Mouse (Mus musculus) liver, adult 2 months (tissue): ENCODE measurements around the gene Pcx. TPM values are rescaled to one million over a fixed set of nuclear protein-coding genes. Genes with fewer than 3 reads are reported as not detected.

Source experiments
- DNase-seq: peaks from one replicate; pipeline ENCODE4 v3.0.0-alpha.2; 2011; ENCODE audit warnings: low read depth, low spot score; ENCODE audit errors: extremely low read depth
- H3K27ac ChIP-seq: fragments of 200-500 bp; replicated peaks from 2 replicates; pipeline ENCODE4 v1.5.1; 2012; ENCODE audit warnings: low read depth, mild to moderate bottlenecking, control low read depth, inconsistent platforms, low read length; ENCODE audit not compliant: insufficient read depth
- H3K27me3 ChIP-seq: fragments of 200-500 bp; 2 replicates; pipeline ENCODE4 v1.6.1; 2012; ENCODE audit warnings: mild to moderate bottlenecking, moderate library complexity, low read length, inconsistent platforms; ENCODE audit not compliant: control insufficient read depth, insufficient read depth
- H3K36me3 ChIP-seq: fragments of 200-500 bp; 2 replicates; pipeline ENCODE4 v1.6.1; 2012; ENCODE audit warnings: low read length, inconsistent platforms; ENCODE audit not compliant: control insufficient read depth, insufficient read depth
- H3K4me1 ChIP-seq: fragments of 200-500 bp; 2 replicates; pipeline ENCODE4 v1.6.1; 2011; ENCODE audit warnings: low read length; ENCODE audit not compliant: control insufficient read depth, insufficient read depth
- H3K4me3 ChIP-seq: fragments of 200-500 bp; 2 replicates; pipeline ENCODE4 v1.5.1; 2011; ENCODE audit warnings: low read depth, mild to moderate bottlenecking, control low read depth, low read length, moderate library complexity; ENCODE audit not compliant: insufficient read depth
- H3K79me2 ChIP-seq: fragments of 200-500 bp; 2 replicates; pipeline ENCODE4 v1.6.1; 2012; ENCODE audit warnings: inconsistent platforms, mild to moderate bottlenecking, low read length, moderate library complexity; ENCODE audit not compliant: control insufficient read depth, insufficient read depth
- H3K9ac ChIP-seq: fragments of 200-500 bp; 2 replicates; pipeline ENCODE4 v1.6.1; 2012; ENCODE audit warnings: low read depth, mild to moderate bottlenecking, control low read depth, inconsistent platforms, low read length
- CTCF ChIP-seq: fragments of 200-500 bp; IDR thresholded peaks from 2 replicates; pipeline ENCODE4 v1.5.1; 2011; ENCODE audit warnings: low read depth, low read length, control low read depth
- POLR2A ChIP-seq: fragments of 200-500 bp; IDR thresholded peaks from 2 replicates; pipeline ENCODE4 v1.6.1; 2011; ENCODE audit warnings: low read length, control low read depth; ENCODE audit not compliant: insufficient read depth; ENCODE audit errors: extremely low read depth
- WGBS: fragments of 180-500 bp; shearing (Covaris S2); methylation state at CpG from one replicate; pipeline ENCODE4 v1.1.7; 2018; 5-methylcytosine and 5-hydroxymethylcytosine counted together
- polyA plus RNA-seq: library from polyadenylated mRNA; depleted of rRNA; stranded (reverse); fragments of >200 nt; gene quantifications from 2 replicates; pipeline ENCODE4 v1.2.3, GENCODE M21; 2012
- total RNA-seq: library from RNA; depleted of rRNA; stranded (reverse); fragments of >200 nt; gene quantifications from 2 replicates; pipeline ENCODE4 v1.2.3, GENCODE M21; 2014

The Pcx gene
- total and polyA plus RNA-seq, 2 experiments = 237 to 269 TPM

GRCm38 (mm10) chr19:4605654-4606053 lies 95.4 kb downstream of the Pcx start:
- Histone ChIP-seq H3K27ac (no peak overlapping the region), H3K27me3 (no peaks in the 10 kb centered on the region), H3K36me3 (peaks cover 28% of the 10 kb centered on the region), H3K79me2 (peaks cover 5% of the 10 kb centered on the region; the same call in 1 of the 2 replicates), H3K9ac (no peak overlapping the region), H3K4me3 (no peak overlapping the region), H3K4me1 (peaks cover 7% of the 10 kb centered on the region)
- no peak for DNase-seq
- 83% methylated on average over 4 of the region's 4 CpGs for WGBS
- no peak for TF ChIP-seq CTCF
- TF ChIP-seq POLR2A = no peak

DNA sequence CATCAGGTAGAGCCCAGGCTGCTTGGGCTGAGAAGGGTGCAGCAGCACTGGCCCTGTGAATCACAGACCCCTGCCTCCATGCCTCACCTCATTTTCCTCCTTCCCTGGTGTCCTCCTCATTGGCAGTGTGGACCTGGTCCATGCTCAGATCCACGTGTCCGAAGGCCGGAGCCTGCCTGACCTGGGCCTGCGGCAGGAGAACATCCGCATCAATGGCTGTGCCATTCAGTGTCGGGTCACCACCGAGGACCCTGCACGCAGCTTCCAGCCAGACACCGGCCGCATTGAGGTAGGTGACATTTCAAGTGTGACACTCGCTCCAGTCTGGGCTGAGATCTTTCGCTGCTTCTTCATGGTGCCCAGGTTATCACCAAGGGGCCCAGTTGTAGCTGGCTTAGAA lies 97.1 kb downstream of the Pcx start:
- TF ChIP-seq CTCF = no peak
- no peak for TF ChIP-seq POLR2A
- 93% methylated on average over 12 of the region's 12 CpGs for WGBS

DNA sequence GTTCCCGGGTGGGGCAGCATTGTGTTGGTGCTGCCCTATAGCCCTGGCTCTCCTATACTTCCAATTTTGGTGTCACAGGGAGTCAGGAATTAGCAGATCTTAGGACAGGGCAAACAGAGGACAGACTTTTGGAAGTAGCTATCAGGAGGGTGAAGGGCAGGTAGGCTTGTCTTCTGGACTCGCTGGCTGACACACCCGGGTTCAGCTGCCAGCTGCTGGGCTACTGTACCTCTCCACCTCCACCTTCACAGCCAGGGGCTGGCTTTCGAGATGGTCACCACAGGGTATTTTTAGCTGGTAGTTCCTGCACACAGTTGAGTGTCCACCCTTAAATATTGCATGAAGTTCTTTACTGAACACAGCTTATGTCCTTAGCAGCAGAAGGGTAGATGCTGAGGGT lies 98.2 kb downstream of the Pcx start:
- H3K9ac ChIP-seq = no peak overlapping the region
- peaks cover 26% of the 10 kb centered on the region for H3K36me3 ChIP-seq
- WGBS = 45% methylated on average over 4 of the region's 4 CpGs
- H3K27ac ChIP-seq = 0 out of 2 replicates have a peak overlapping the region, but pooled peaks have one; percentile 25
- H3K27me3 ChIP-seq = no peaks in the 10 kb centered on the region
- DNase-seq = peak; percentile 57
- TF ChIP-seq POLR2A = no peak
- TF ChIP-seq CTCF = no peak
- H3K4me3 ChIP-seq = no peak overlapping the region
- no peaks in the 10 kb centered on the region; the same call in 1 of the 2 replicates for H3K79me2 ChIP-seq
- peaks cover 2% of the 10 kb centered on the region; the same call in 1 of the 2 replicates for H3K4me1 ChIP-seq

More for the DNA sequence above, 97.1 kb downstream of the Pcx start:
- H3K27me3 ChIP-seq = no peaks in the 10 kb centered on the region
- no peak for DNase-seq
- H3K4me1 ChIP-seq = peaks cover 2% of the 10 kb centered on the region; the same call in 1 of the 2 replicates
- no peak overlapping the region for H3K9ac ChIP-seq
- no peak overlapping the region for H3K4me3 ChIP-seq
- no peaks in the 10 kb centered on the region; the same call in 1 of the 2 replicates for H3K79me2 ChIP-seq
- peaks cover 27% of the 10 kb centered on the region for H3K36me3 ChIP-seq
- peak overlapping the region; percentile 46; the same call in 1 of the 2 replicates for H3K27ac ChIP-seq

DNA sequence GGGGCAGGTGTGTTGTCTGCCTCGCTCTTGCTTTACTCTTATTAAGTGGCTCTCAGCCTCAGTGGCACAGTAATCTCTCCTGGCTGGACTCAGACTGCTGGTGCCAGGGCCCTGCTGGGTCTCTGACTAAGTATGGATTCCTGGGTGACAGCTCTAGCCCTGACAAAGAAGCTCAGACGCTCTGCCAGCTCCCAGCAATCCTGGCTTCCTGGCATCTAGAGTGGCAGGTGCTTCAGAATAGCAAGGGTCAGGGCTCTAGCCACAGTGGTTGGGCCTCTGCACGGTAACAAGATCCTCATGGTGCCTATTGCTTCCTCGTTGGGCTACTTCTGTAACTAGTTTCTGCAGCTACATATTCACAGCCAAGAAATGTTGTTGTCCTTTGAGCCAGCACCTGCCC lies 99.8 kb downstream of the Pcx start:
- H3K79me2 ChIP-seq = no peaks in the 10 kb centered on the region; the same call in 1 of the 2 replicates

DNA sequence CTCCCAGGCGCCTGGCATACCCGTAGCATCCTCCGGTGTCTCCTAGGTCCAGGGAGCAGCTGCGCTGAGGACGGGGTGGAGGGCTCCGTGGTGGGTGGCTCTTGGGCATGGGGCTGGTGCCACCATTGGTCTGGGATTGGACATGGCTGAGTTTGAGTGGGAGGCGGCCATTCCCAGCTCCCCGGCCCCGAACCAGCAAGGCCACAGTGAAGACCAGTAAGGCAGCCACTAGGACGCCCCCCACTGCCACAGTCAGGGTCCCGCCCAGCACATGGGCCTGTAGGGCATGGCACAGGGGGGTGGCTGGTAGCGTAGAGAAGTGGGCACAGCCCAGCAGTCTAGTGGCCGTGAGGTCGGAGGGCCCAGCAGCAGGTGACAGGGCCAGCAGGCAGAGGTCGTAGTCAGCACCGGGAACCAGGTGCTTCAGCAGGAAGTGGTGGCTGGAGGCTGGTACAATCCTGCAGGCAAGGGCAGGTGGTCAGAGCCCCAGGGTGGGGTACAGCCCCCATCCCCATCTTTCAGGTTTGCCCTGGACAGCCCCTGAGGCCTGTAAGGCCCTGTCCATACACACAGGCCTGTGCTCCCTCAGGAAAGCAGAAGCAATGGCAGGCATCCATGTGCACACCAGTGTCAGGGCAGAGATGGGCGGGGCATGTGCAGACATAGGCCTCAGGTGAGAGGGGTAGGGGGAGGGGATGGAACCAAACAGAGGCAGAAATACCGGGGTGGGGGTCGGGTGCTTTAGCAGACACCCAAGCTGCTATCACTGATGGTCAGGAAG lies 102.1 kb downstream of the Pcx start:
- Histone ChIP-seq H3K36me3 (peaks cover 18% of the 10 kb centered on the region), H3K9ac (no peak overlapping the region), H3K4me1 (no peaks in the 10 kb centered on the region), H3K79me2 (no peaks in the 10 kb centered on the region; the same call in 1 of the 2 replicates), H3K4me3 (no peak overlapping the region), H3K27me3 (no peaks in the 10 kb centered on the region), H3K27ac (no peak overlapping the region)
- TF ChIP-seq POLR2A (no peak), CTCF (no peak)
- WGBS = 94% methylated on average over 19 of the region's 19 CpGs
- DNase-seq = no peak

More for the DNA sequence above, 99.8 kb downstream of the Pcx start:
- DNase-seq = no peak
- no peak overlapping the region for H3K4me3 ChIP-seq
- H3K36me3 ChIP-seq = peaks cover 23% of the 10 kb centered on the region
- H3K27me3 ChIP-seq = no peaks in the 10 kb centered on the region
- no peak overlapping the region for H3K9ac ChIP-seq
- WGBS = 81% methylated on average over 4 of the region's 4 CpGs
- peaks cover 2% of the 10 kb centered on the region; the same call in 1 of the 2 replicates for H3K4me1 ChIP-seq
- TF ChIP-seq CTCF (no peak), POLR2A (no peak)
- no peak overlapping the region for H3K27ac ChIP-seq
